Mouse (Mus musculus) liver, embryonic 13.5 days (tissue): ENCODE results near the gene Gm7138. TPM values are rescaled to one million over a fixed set of nuclear protein-coding genes. Genes with fewer than 3 reads are reported as not detected.
"Not testable (repeated sequence)": the region's sequence is repeated elsewhere in the genome, so short reads cannot be mapped to it uniquely, and the experiment has no call there.

Experiments
- ATAC-seq: fragments of 200-750 bp; cut with Nextera tagmentation; 2 replicates; pipeline ENCODE4 v1.8.0; 2017; ENCODE audit warnings: low read depth, mild to moderate bottlenecking, moderate number of reproducible peaks, moderate library complexity
- DNase-seq: peaks from one replicate; pipeline ENCODE4 v3.0.0; 2022
- H3K27ac ChIP-seq: fragments of 300-500 bp; sonication (generic); 2 replicates; pipeline ENCODE4 v1.5.1; 2015; ENCODE audit warnings: moderate library complexity, mild to moderate bottlenecking, inconsistent platforms
- H3K27me3 ChIP-seq: fragments of 300-500 bp; sonication (generic); 2 replicates; pipeline ENCODE4 v1.6.1; 2015; ENCODE audit warnings: mild to moderate bottlenecking, inconsistent platforms
- H3K36me3 ChIP-seq: fragments of 300-500 bp; sonication (generic); 2 replicates; pipeline ENCODE4 v1.6.1; 2015; ENCODE audit warnings: mild to moderate bottlenecking, inconsistent platforms
- H3K4me1 ChIP-seq: fragments of 300-500 bp; sonication (generic); replicated peaks from 2 replicates; pipeline ENCODE4 v1.6.1; 2015; ENCODE audit warnings: inconsistent platforms
- H3K4me2 ChIP-seq: fragments of 300-500 bp; sonication (generic); 2 replicates; pipeline ENCODE4 v1.6.1; 2015; ENCODE audit warnings: inconsistent platforms, mild to moderate bottlenecking, moderate library complexity
- H3K4me3 ChIP-seq: fragments of 300-500 bp; sonication (generic); replicated peaks from 2 replicates; pipeline ENCODE4 v1.5.1; 2015; ENCODE audit warnings: mild to moderate bottlenecking, inconsistent platforms
- H3K9ac ChIP-seq: fragments of 300-500 bp; sonication (generic); 2 replicates; pipeline ENCODE4 v1.6.1; 2015; ENCODE audit warnings: mild to moderate bottlenecking, inconsistent platforms
- H3K9me3 ChIP-seq: fragments of 300-500 bp; sonication (generic); replicated peaks from 2 replicates; pipeline ENCODE4 v1.6.1; 2016; ENCODE audit warnings: inconsistent platforms
- WGBS: fragments of 180-500 bp; shearing (Covaris S2); methylation state at CpG from one replicate; pipeline ENCODE4 v1.1.7; 2015; ENCODE audit not compliant: insufficient replicate concordance; 5-methylcytosine and 5-hydroxymethylcytosine counted together
- polyA plus RNA-seq: library from polyadenylated mRNA; unstranded; fragments of >200 nt; fragmentation: Nextera tagmentation; extraction: Ambion mirVana; gene quantifications from 2 replicates; pipeline ENCODE4 v1.2.1, GENCODE M21; 2015

Gm7138 gene
- polyA plus RNA-seq: not detected in 2 replicates

DNA sequence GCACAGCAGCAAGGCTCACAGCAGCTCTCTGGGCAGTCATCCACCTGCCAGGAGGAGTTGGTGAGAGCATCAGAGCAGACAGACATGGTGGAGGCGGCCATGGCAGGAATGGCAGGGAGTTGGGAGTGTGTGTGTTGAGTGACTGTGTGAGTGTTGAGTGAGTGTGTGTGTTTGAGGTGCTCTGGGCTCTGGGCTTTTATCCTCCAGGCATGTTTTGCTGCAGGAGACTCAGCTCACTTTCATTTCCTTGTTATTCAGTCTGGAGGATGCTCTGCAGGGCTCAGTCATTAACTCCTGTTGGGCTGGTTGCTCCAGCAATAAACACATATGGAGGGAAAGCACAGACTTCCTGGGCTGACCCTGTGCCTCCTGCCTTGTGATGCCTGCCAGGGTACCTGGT lies at the start of gene Gm7138:
Gm7138 (minus strand) TSS at position 101 of the 400 bp plus-strand sequence.
- not testable (repeated sequence) for H3K27ac ChIP-seq, H3K4me1 ChIP-seq, H3K9me3 ChIP-seq, H3K36me3 ChIP-seq, H3K9ac ChIP-seq, H3K4me2 ChIP-seq, H3K4me3 ChIP-seq, ATAC-seq, H3K27me3 ChIP-seq, DNase-seq
- WGBS: 36% methylated on average over 1 of the region's 1 CpGs

DNA sequence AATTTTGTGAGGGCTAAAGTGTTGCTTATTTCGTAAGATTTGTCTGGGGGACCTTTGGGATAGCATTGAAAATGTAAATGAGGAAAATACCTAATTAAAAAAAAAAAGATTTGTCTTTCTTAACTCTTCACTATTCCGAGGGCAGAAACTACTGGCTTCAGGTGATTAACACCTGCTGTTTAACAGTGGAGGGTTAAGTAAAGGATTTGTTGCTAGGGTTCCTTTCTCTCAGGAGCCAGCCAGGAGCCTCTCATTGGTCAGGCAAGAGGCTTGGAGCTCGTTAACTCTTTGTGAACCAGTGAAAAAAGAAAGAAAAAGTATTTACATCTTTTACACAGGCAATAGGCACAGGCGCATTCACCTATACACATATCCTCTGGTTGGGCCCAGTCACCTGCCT lies 42.5 kb upstream of the Gm7138 start:
- no peak for ATAC-seq
- WGBS: 45% methylated on average over 4 of the region's 4 CpGs
- DNase-seq: no peak

DNA sequence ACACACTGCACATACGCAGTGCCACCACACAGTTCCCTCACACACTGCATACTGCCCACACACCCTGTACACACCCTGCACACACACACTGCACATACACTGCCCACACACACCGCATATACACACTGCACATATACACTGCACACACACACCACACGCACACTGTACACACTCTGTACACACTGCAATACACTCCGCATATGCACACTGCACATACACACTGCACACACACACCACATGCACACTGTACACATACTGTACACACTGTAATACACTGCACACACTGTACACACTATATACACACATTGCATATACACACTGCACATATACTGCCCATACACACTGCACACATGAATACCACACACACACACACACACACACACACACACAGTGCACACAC lies 41.8 kb upstream of the Gm7138 start:
- Histone ChIP-seq H3K27ac (no peak overlapping the region), H3K27me3 (no peaks in the 10 kb centered on the region), H3K36me3 (no peaks in the 10 kb centered on the region), H3K9me3 (no peaks in the 10 kb centered on the region), H3K9ac (no peak overlapping the region), H3K4me3 (no peak overlapping the region), H3K4me2 (no peak overlapping the region), H3K4me1 (no peaks in the 10 kb centered on the region)
- 84% methylated on average over 4 of the region's 4 CpGs for WGBS
- ATAC-seq (0 out of 2 replicates have a peak, but pooled peaks have one; percentile 29), DNase-seq (no peak)

More for the DNA sequence above, 42.5 kb upstream of the Gm7138 start:
- no peaks in the 10 kb centered on the region for H3K36me3 ChIP-seq
- no peaks in the 10 kb centered on the region for H3K4me1 ChIP-seq
- no peaks in the 10 kb centered on the region for H3K27me3 ChIP-seq
- H3K4me3 ChIP-seq: no peak overlapping the region
- no peak overlapping the region for H3K4me2 ChIP-seq
- no peaks in the 10 kb centered on the region for H3K9me3 ChIP-seq
- H3K27ac ChIP-seq: no peak overlapping the region
- no peak overlapping the region for H3K9ac ChIP-seq

GRCm38 (mm10) chr10:77815514-77815913 lies 38.8 kb upstream of the Gm7138 start:
- DNase-seq (peak; percentile 9), ATAC-seq (no peak)
- Histone ChIP-seq H3K9ac (no peak overlapping the region), H3K9me3 (no peaks in the 10 kb centered on the region), H3K4me3 (no peak overlapping the region), H3K27me3 (no peaks in the 10 kb centered on the region), H3K4me1 (no peaks in the 10 kb centered on the region), H3K4me2 (no peak overlapping the region), H3K36me3 (no peaks in the 10 kb centered on the region), H3K27ac (no peak overlapping the region)
- 24% methylated on average over 5 of the region's 5 CpGs for WGBS

GRCm38 (mm10) chr10:77814382-77814781 lies 37.6 kb upstream of the Gm7138 start, which contains the start of gene Gm2696:
Gm2696 (plus strand) TSS chr10:77814682.
- H3K27ac ChIP-seq: no peak within 1 kb of the TSS
- no peak within 1 kb of the TSS for H3K4me2 ChIP-seq
- no peaks in the 10 kb centered on the region for H3K27me3 ChIP-seq
- no peaks in the 10 kb centered on the region for H3K9me3 ChIP-seq
- WGBS: 29% methylated on average over 4 of the region's 4 CpGs
- no peak within 1 kb of the TSS for H3K4me3 ChIP-seq
- no peak for ATAC-seq
- no peaks in the 10 kb centered on the region for H3K36me3 ChIP-seq
- DNase-seq: no peak
- no peak within 1 kb of the TSS for H3K9ac ChIP-seq
- H3K4me1 ChIP-seq: no peaks in the 10 kb centered on the region

DNA sequence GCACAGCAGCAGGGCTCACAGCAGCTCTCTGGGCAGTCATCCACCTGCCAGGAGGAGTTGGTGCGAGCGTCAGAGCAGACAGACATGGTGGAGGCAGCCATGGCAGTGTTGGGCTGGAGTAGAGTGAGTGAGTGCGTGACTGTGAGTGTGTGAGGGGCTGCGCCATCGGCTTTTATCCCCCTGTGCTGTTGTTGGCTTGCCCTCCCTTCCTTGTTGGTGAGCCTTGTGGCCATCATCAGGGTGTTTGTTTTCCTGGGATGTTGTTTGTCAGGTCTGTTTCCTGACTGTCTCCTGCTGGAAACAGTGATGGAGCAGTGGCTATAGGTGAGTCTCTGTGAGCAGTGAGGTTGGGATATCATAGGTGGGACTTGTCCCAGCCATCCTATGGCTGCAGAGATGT lies 35.0 kb upstream of the Gm7138 start, which contains the start of gene Gm9507:
Gm9507 (minus strand) TSS at position 101 of the 400 bp plus-strand sequence.
- no peaks in the 10 kb centered on the region for H3K4me1 ChIP-seq
- H3K36me3 ChIP-seq: no peaks in the 10 kb centered on the region
- H3K27ac ChIP-seq: no peak within 1 kb of the TSS
- ATAC-seq: no peak
- H3K9me3 ChIP-seq: no peaks in the 10 kb centered on the region
- H3K27me3 ChIP-seq: no peaks in the 10 kb centered on the region
- no peak within 1 kb of the TSS for H3K4me2 ChIP-seq
- 62% methylated on average over 5 of the region's 5 CpGs for WGBS
- no peak within 1 kb of the TSS for H3K9ac ChIP-seq
- DNase-seq: no peak
- H3K4me3 ChIP-seq: no peak within 1 kb of the TSS

DNA sequence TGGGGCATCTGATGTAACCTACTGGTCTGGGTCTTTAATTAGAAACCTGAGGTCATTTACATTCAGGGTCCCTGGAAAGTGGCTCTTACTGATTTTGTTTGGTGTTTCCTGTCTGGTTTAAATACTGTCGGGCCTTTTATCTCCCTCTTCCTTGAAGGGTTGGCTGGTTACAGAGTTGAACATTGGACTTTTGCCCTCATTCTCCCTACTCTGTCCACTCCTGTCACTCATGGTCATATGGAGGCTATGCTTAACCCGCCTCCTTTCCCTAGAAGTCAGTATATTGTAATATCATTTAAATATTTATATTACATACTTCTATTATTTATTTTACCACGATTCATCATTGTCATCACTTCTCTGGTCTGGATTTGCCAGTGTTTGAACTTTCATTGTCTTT lies 27.4 kb upstream of the Gm7138 start:
- Histone ChIP-seq H3K27ac (no peak overlapping the region), H3K27me3 (no peaks in the 10 kb centered on the region), H3K4me1 (no peaks in the 10 kb centered on the region), H3K4me2 (no peak overlapping the region), H3K9ac (no peak overlapping the region), H3K4me3 (no peak overlapping the region), H3K9me3 (no peaks in the 10 kb centered on the region), H3K36me3 (no peaks in the 10 kb centered on the region)
- ATAC-seq: no peak
- no peak for DNase-seq
- WGBS: 32% methylated on average over 3 of the region's 3 CpGs

DNA sequence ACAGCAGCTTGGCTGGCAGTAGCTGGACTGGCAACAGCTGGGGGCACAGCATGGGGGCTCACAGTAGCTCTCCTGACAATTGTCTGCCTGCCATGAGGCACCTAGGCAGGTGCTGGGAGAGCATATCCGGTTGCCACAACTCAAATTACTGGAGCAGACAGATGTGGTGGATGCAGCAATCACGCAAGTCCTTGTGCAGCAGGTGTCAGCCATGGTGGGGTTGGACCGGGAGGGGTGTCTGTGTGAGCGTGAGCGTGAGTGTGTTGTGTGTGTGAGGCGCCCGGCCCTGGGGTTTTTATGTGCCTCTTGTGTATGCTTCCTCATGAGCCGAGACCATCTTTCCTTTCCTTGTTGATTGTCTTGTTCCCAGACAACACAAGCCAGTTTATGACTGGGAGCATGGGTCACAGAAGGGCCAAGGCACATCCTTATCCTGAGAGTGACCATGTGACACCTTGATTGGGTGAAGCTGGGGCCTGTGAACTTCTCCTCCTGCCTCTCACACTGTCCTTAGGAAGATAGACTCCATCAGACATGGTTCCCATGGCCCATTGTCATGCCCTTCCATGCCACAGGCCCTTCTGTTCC lies 22.3 kb upstream of the Gm7138 start, which contains the start of gene Gm19668:
Gm19668 (minus strand) TSS at position 213 of the 588 bp plus-strand sequence.
- H3K9ac ChIP-seq: no peak within 1 kb of the TSS
- no peak within 1 kb of the TSS for H3K4me3 ChIP-seq
- WGBS: 41% methylated on average over 8 of the region's 8 CpGs
- H3K36me3 ChIP-seq: no peaks in the 10 kb centered on the region
- no peak within 1 kb of the TSS for H3K27ac ChIP-seq
- DNase-seq (no peak), ATAC-seq (no peak)
- no peaks in the 10 kb centered on the region for H3K9me3 ChIP-seq
- H3K4me2 ChIP-seq: no peak within 1 kb of the TSS
- no peaks in the 10 kb centered on the region for H3K27me3 ChIP-seq
- H3K4me1 ChIP-seq: no peaks in the 10 kb centered on the region

GRCm38 (mm10) chr10:77798164-77798920 lies 21.6 kb upstream of the Gm7138 start:
- not testable (repeated sequence) for H3K4me3 ChIP-seq, H3K27me3 ChIP-seq, H3K27ac ChIP-seq, H3K9me3 ChIP-seq, DNase-seq, ATAC-seq, H3K36me3 ChIP-seq, H3K9ac ChIP-seq, H3K4me2 ChIP-seq, H3K4me1 ChIP-seq
- WGBS: 36% methylated on average over 3 of the region's 3 CpGs

GRCm38 (mm10) chr10:77797677-77798076 lies 20.9 kb upstream of the Gm7138 start:
- ATAC-seq (no peak), DNase-seq (no peak)
- 29% methylated on average over 3 of the region's 3 CpGs for WGBS
- no peaks in the 10 kb centered on the region for H3K4me1 ChIP-seq
- no peak overlapping the region for H3K9ac ChIP-seq
- H3K9me3 ChIP-seq: no peaks in the 10 kb centered on the region
- no peak overlapping the region for H3K27ac ChIP-seq
- no peak overlapping the region for H3K4me2 ChIP-seq
- no peaks in the 10 kb centered on the region for H3K36me3 ChIP-seq
- no peaks in the 10 kb centered on the region for H3K27me3 ChIP-seq
- no peak overlapping the region for H3K4me3 ChIP-seq

GRCm38 (mm10) chr10:77794976-77795375 lies 18.2 kb upstream of the Gm7138 start, which contains the start of gene Gm9639:
Gm9639 (minus strand) TSS chr10:77795076.
- no peak within 1 kb of the TSS for H3K4me2 ChIP-seq
- no peak for ATAC-seq
- H3K9ac ChIP-seq: no peak within 1 kb of the TSS
- DNase-seq: no peak
- no peaks in the 10 kb centered on the region for H3K27me3 ChIP-seq
- WGBS: 54% methylated on average over 2 of the region's 2 CpGs
- no peak within 1 kb of the TSS for H3K27ac ChIP-seq
- H3K9me3 ChIP-seq: no peaks in the 10 kb centered on the region
- no peaks in the 10 kb centered on the region for H3K4me1 ChIP-seq
- no peak within 1 kb of the TSS for H3K4me3 ChIP-seq
- H3K36me3 ChIP-seq: no peaks in the 10 kb centered on the region
